Mouse (Mus musculus) urinary bladder, adult 2 months (tissue): ENCODE data around the gene Apex2. TPM values are rescaled to one million over a fixed set of nuclear protein-coding genes. Genes with fewer than 3 reads are reported as not detected.

Experiments
- DNase-seq: peaks from one replicate; pipeline ENCODE4 v3.0.0; 2022; ENCODE audit warnings: low spot score
- polyA plus RNA-seq: library from polyadenylated mRNA; depleted of rRNA; stranded (reverse); fragments of >200 nt; gene quantifications from 2 replicates; pipeline ENCODE4 v1.2.3, GENCODE M21; 2012; rRNA removed

The Apex2 gene
- 6.5 and 7.1 TPM in 2 replicates for polyA plus RNA-seq

- no peak for DNase-seq
Measured at GRCm38 (mm10) chrX:150589696-150590095, at the start of gene Apex2. Gene Apex2, minus strand, starts transcription at chrX:150589868.

GRCm38 (mm10) chrX:150636421-150636820 lies 46.8 kb upstream of the Apex2 start:
- DNase-seq: no peak

- DNase-seq: no peak
Measured at GRCm38 (mm10) chrX:150598882-150599281, 9.2 kb upstream of the Apex2 start.

- DNase-seq: no peak
Measured at GRCm38 (mm10) chrX:150595016-150595760, 5.5 kb upstream of the Apex2 start.

GRCm38 (mm10) chrX:150594176-150594575 lies 4.5 kb upstream of the Apex2 start:
- no peak for DNase-seq

GRCm38 (mm10) chrX:150593266-150594035 lies 3.8 kb upstream of the Apex2 start:
- DNase-seq: no peak

- peak; percentile 43 for DNase-seq
Measured at GRCm38 (mm10) chrX:150588023-150588764, 1.5 kb downstream of the Apex2 start, which contains the start of gene Pfkfb1. Gene Pfkfb1, plus strand, starts transcription at chrX:150588229.

GRCm38 (mm10) chrX:150585116-150585515 lies 4.6 kb downstream of the Apex2 start:
- no peak for DNase-seq

- DNase-seq: no peak
Measured at GRCm38 (mm10) chrX:150581921-150582320, 7.7 kb downstream of the Apex2 start.

- no peak for DNase-seq
Measured at GRCm38 (mm10) chrX:150564644-150565357, 24.9 kb downstream of the Apex2 start.

- no peak for DNase-seq
Measured at GRCm38 (mm10) chrX:150554032-150554431, 35.6 kb downstream of the Apex2 start.

- no peak for DNase-seq
Measured at GRCm38 (mm10) chrX:150551986-150552385, 37.7 kb downstream of the Apex2 start.

- no peak for DNase-seq
Measured at GRCm38 (mm10) chrX:150549639-150550038, 40.0 kb downstream of the Apex2 start.

- DNase-seq: no peak
Measured at GRCm38 (mm10) chrX:150547239-150547638, 42.4 kb downstream of the Apex2 start, which contains the start of gene Alas2. Gene Alas2, plus strand, starts transcription at chrX:150547375.

GRCm38 (mm10) chrX:150541684-150542083 lies 48.0 kb downstream of the Apex2 start:
- DNase-seq: no peak

GRCm38 (mm10) chrX:150540111-150540510 lies 49.6 kb downstream of the Apex2 start:
- no peak for DNase-seq

GRCm38 (mm10) chrX:150516477-150516876 lies 73.2 kb downstream of the Apex2 start:
- DNase-seq: no peak

GRCm38 (mm10) chrX:150516015-150516414 lies 73.7 kb downstream of the Apex2 start:
- DNase-seq: no peak

GRCm38 (mm10) chrX:150514127-150514526 lies 75.5 kb downstream of the Apex2 start:
- DNase-seq: no peak

- no peak for DNase-seq
Measured at GRCm38 (mm10) chrX:150511274-150511673, 78.4 kb downstream of the Apex2 start.

- DNase-seq: no peak
Measured at GRCm38 (mm10) chrX:150510631-150511030, 79.0 kb downstream of the Apex2 start.
